Mouse (Mus musculus) lung, postnatal 0 days (tissue): ENCODE results near the gene Lst1.

Source experiments
- CTCF ChIP-seq: IDR thresholded peaks from 2 replicates; pipeline ENCODE4 v1.5.1; 2016; ENCODE audit warnings: antibody characterized with exemption, mild to moderate bottlenecking
- EP300 ChIP-seq: IDR thresholded peaks from 2 replicates; pipeline ENCODE4 v1.6.1; 2016; ENCODE audit warnings: antibody characterized with exemption, mild to moderate bottlenecking, control low read depth

DNA sequence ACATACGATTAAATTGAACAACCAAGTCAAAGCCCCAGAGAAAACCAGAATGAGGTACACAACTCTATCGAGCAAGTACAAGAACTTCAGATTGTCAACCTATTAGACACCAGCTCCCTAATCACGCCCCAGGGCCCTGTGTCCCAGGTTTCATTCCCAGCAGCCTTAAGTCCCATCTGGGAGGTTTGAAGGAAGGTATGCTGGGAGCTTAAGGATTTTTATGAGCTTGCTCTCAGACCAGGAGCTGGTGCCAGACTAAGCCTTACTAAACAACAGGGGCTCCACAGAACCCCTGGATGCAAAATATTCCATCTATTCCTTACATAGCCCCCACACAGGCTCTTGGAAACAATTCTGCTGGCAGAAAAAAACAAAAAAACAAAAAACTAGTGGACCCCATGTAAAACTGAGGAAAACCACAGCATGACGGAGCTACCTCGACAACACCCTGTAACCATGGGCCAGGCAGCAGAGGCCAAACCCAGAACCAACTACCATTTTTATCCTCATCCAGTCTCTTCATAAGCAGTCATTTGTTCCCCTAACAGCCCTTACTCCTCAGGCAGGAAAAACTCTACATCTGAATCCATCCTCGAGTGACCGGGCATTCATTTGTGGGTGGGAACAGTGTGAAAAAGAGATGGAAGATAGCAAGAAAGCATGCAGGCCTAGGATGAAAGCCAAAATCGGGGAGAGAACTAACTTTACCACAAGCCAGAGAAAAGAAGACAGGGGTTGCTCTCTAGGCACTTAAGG lies 24.7 kb downstream of the Lst1 start:
- TF ChIP-seq CTCF, result no peak
- no peak for TF ChIP-seq EP300
